Mouse (Mus musculus) heart, postnatal 0 days (tissue): ENCODE data around the gene Cd244a.

Experiments used
- CTCF ChIP-seq: IDR thresholded peaks from 2 replicates; pipeline ENCODE4 v1.5.1; 2016; ENCODE audit warnings: antibody characterized with exemption, control low read depth, low read depth
- EP300 ChIP-seq: IDR thresholded peaks from 2 replicates; pipeline ENCODE4 v1.6.1; 2016; ENCODE audit warnings: antibody characterized with exemption, low read depth

DNA sequence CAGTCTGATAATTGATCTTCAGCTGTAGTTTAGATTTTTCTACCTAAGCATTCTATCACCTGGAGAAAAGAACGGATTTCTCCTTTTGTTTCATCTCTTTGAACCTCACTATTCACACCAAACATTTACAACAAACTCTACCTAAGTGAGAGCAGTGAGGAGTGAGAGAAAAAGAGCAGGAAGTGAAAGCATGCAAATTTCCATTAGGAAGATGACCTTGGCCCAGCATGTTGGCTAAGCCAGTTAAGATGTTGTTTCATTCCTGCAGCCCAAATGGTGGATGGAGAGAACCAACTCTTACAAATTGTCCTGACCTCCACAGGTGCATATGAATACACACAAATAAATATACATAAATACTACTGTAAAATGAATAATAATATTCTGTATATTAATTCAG is 18.3 kb upstream of the Cd244a start:
- TF ChIP-seq CTCF (no peak), EP300 (no peak)
